Comparison of ENCODE assay signal across 11 mouse cellular contexts in genomic region chr6:17589953-17590627, GRCm38 (mm10). TPM values are rescaled to one million over a fixed set of nuclear protein-coding genes. Genes with fewer than 3 reads are reported as not detected.
DNase-seq lines count a peak whose midpoint lies in the region; ATAC-seq lines count a peak whose summit lies in the region.
"Had no signal": no experiment of that assay in that cellular context is flagged by ENCODE, and none has a peak within 500 bp of the region (broad histone marks: within the 10 kb centered on the region; RNA-seq: fewer than 3 reads in every experiment).

No protein-coding gene starts in this region.

- H3K36me3 ChIP-seq in hindbrain, embryonic 12.5 days = no peaks in the 10 kb centered on the region
- H3K36me3 ChIP-seq in hindbrain, embryonic 11.5 days (ENCODE audit: control insufficient read depth, insufficient read depth, low read length) = no peaks in the 10 kb centered on the region
- H3K36me3 ChIP-seq in neural tube, embryonic 13.5 days = no peaks in the 10 kb centered on the region
- no peaks in the 10 kb centered on the region for H3K36me3 ChIP-seq in liver, embryonic 16.5 days (ENCODE audit: control insufficient read depth, insufficient read depth)
- H3K36me3 ChIP-seq: embryonic facial prominence, embryonic 12.5 days; G1E had no signal

- 0 out of 2 replicates have a peak, but pooled peaks cover 3% of the 10 kb centered on the region for H3K9me3 ChIP-seq in hindbrain, embryonic 12.5 days (replicated peaks)
- H3K9me3 ChIP-seq in hindbrain, embryonic 11.5 days (ENCODE audit: control insufficient read depth, low read length) = no peaks in the 10 kb centered on the region; the same call in 1 of the 2 replicates
- H3K9me3 ChIP-seq in neural tube, embryonic 13.5 days = 0 out of 2 replicates have a peak, but pooled peaks cover 11% of the 10 kb centered on the region
- H3K9me3 ChIP-seq in liver, embryonic 16.5 days (replicated peaks; ENCODE audit: control insufficient read depth, low read length) = no peaks in the 10 kb centered on the region
- H3K9me3 ChIP-seq: embryonic facial prominence, embryonic 12.5 days; G1E had no signal

- DNase-seq in hindbrain, embryonic 11.5 days (ENCODE audit: low spot score) = no peak
- DNase-seq in neural tube, embryonic 10.5 days (ENCODE audit: extremely low spot score, low spot score) = no peak
- no peak for DNase-seq in left cerebral cortex, postnatal 10 days (ENCODE audit: extremely low spot score in 1 of 2, low spot score in 2 of 2)

- no peaks in the 10 kb centered on the region for H3K4me1 ChIP-seq in hindbrain, embryonic 12.5 days
- H3K4me1 ChIP-seq in hindbrain, embryonic 11.5 days (replicated peaks; ENCODE audit: control insufficient read depth, insufficient read depth, low read length) = no peaks in the 10 kb centered on the region
- peaks cover 7% of the 10 kb centered on the region for H3K4me1 ChIP-seq in neural tube, embryonic 13.5 days (replicated peaks)
- no peaks in the 10 kb centered on the region for H3K4me1 ChIP-seq in liver, embryonic 16.5 days (ENCODE audit: control insufficient read depth, low read depth, low read length)

- no peak overlapping the region for H3K27ac ChIP-seq in hindbrain, embryonic 12.5 days
- H3K27ac ChIP-seq in hindbrain, embryonic 11.5 days (ENCODE audit: low read depth, low read length) = no peak overlapping the region
- no peak overlapping the region for H3K27ac ChIP-seq in neural tube, embryonic 13.5 days (replicated peaks)
- H3K27ac ChIP-seq in liver, embryonic 16.5 days (ENCODE audit: low read length) = no peak overlapping the region
- H3K27ac ChIP-seq: embryonic facial prominence, embryonic 12.5 days; heart, adult 2 months had no signal

- 54% methylated on average over 8 of the region's 8 CpGs for WGBS in hindbrain, embryonic 12.5 days
- 57% methylated on average over 8 of the region's 8 CpGs for WGBS in hindbrain, embryonic 11.5 days
- WGBS in neural tube, embryonic 13.5 days = 50% methylated on average over 8 of the region's 8 CpGs
- 34% methylated on average over 8 of the region's 8 CpGs for WGBS in liver, embryonic 16.5 days (ENCODE audit: insufficient replicate concordance)

- no peak overlapping the region for H3K4me2 ChIP-seq in hindbrain, embryonic 12.5 days (replicated peaks)
- H3K4me2 ChIP-seq in hindbrain, embryonic 11.5 days (replicated peaks; ENCODE audit: low read depth, low read length) = no peak overlapping the region
- no peak overlapping the region for H3K4me2 ChIP-seq in neural tube, embryonic 13.5 days
- H3K4me2 ChIP-seq in liver, embryonic 16.5 days (ENCODE audit: low read depth, low read length) = no peak overlapping the region
- H3K4me2 ChIP-seq: embryonic facial prominence, embryonic 12.5 days had no signal

- intact Hi-C loops in left cerebral cortex, postnatal 10 days (cut with DNase I) = loop anchor here (2.0 to 5.0 kb wide), 4 partner anchors 128 to 563 kb away; partner anchors contain the start of gene Met

- no peak for ATAC-seq in hindbrain, embryonic 12.5 days (ENCODE audit: low FRiP score)
- ATAC-seq in hindbrain, embryonic 11.5 days (ENCODE audit: low FRiP score) = no peak
- ATAC-seq in neural tube, embryonic 13.5 days (ENCODE audit: low read depth) = peak; percentile 37; the same call in 1 of the 2 replicates
- peak; percentile 41 for ATAC-seq in liver, embryonic 16.5 days (ENCODE audit: low read depth)
- no peak for ATAC-seq in megakaryocyte progenitor cell, adult 5-6 weeks (replicated peaks; ENCODE audit: poor library complexity)

- 0 out of 2 replicates have a peak overlapping the region, but pooled peaks have one; percentile 8 for H3K9ac ChIP-seq in hindbrain, embryonic 12.5 days
- H3K9ac ChIP-seq in hindbrain, embryonic 11.5 days (ENCODE audit: low read depth, low read length) = no peak overlapping the region
- H3K9ac ChIP-seq in neural tube, embryonic 13.5 days = no peak overlapping the region
- no peak overlapping the region for H3K9ac ChIP-seq in liver, embryonic 16.5 days (ENCODE audit: low read depth, low read length)
- H3K9ac ChIP-seq: embryonic facial prominence, embryonic 12.5 days; lung, embryonic 14.5 days had no signal

- H3K27me3 ChIP-seq in hindbrain, embryonic 12.5 days = no peaks in the 10 kb centered on the region
- no peaks in the 10 kb centered on the region for H3K27me3 ChIP-seq in hindbrain, embryonic 11.5 days (ENCODE audit: control insufficient read depth, insufficient read depth, low read length)
- no peaks in the 10 kb centered on the region for H3K27me3 ChIP-seq in neural tube, embryonic 13.5 days
- no peaks in the 10 kb centered on the region for H3K27me3 ChIP-seq in liver, embryonic 16.5 days (ENCODE audit: control insufficient read depth, insufficient read depth, low read depth, low read length)
- H3K27me3 ChIP-seq: embryonic facial prominence, embryonic 12.5 days had no signal

- H3K4me3 ChIP-seq in hindbrain, embryonic 12.5 days = no peak overlapping the region
- no peak overlapping the region for H3K4me3 ChIP-seq in hindbrain, embryonic 11.5 days (ENCODE audit: low read depth, low read length)
- no peak overlapping the region for H3K4me3 ChIP-seq in neural tube, embryonic 13.5 days
- no peak overlapping the region for H3K4me3 ChIP-seq in liver, embryonic 16.5 days (ENCODE audit: low read depth, low read length)
- H3K4me3 ChIP-seq: embryonic facial prominence, embryonic 12.5 days; heart, adult 2 months had no signal

RNA-seq across cellular contexts. Expression of gene Capza2, which starts 45.9 kb away (rescaled TPM):
- 224 and 257 TPM in 2 replicates for polyA plus RNA-seq in hindbrain, embryonic 12.5 days (2016; fragmentation: Nextera tagmentation; extraction: Ambion mirVana)
- 268 and 275 TPM in 2 replicates for polyA plus RNA-seq in hindbrain, embryonic 11.5 days (2014; fragmentation: Nextera tagmentation; extraction: Ambion mirVana)
- polyA plus RNA-seq in neural tube, embryonic 13.5 days (2015; fragmentation: Nextera tagmentation; extraction: Ambion mirVana) = 262 and 298 TPM in 2 replicates
- 80.9 and 88.3 TPM in 2 replicates for polyA plus RNA-seq in liver, embryonic 16.5 days (2015; fragmentation: Nextera tagmentation; extraction: Ambion mirVana)
- 277 and 326 TPM in 2 replicates for total RNA-seq in megakaryocyte progenitor cell, adult 5-6 weeks (2015)
- 334 and 345 TPM in 2 replicates for total RNA-seq in megakaryocyte progenitor cell, adult 5-6 weeks (2017)
- 100 to 1,000 TPM; 265 to 274 TPM for total RNA-seq in left cerebral cortex, postnatal 10 days (2021)

Comparison
In these comparisons a context has a peak if more than half of its experiments do, and no peak if none do; other contexts are left out.
1. ATAC-seq: peak in neural tube, embryonic 13.5 days (single experiment) and liver, embryonic 16.5 days (single experiment); none in hindbrain, embryonic 12.5 days (single experiment), hindbrain, embryonic 11.5 days (single experiment) and megakaryocyte progenitor cell, adult 5-6 weeks (single experiment).